Comparison of ENCODE assay signal across 16 mouse cellular contexts in the genomic region with DNA sequence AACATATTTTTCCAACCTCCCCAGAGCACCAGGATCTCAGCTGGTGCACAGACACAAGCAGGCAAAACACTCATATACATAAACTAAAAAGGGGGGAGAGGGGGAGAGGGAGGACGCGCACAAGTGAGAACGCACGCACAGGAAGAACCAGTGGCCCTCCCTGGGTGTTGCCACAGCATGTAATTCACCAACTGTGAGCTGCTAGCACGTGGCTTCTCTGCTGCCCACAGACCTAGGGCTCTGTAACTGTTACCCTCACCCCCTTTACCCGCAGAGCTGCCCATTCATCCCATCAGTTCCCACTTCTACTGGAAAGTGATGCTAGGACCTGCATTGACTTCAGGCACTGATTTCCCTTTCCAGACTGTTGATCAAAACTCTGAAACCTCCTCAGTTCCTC.
"Had no signal": no experiment of that assay in that cellular context is flagged by ENCODE, and none has a peak within 500 bp of the region (broad histone marks: within the 10 kb centered on the region; RNA-seq: fewer than 3 reads in every experiment).

No protein-coding gene starts in this region.

- ATAC-seq: hindbrain, embryonic 16.5 days; inflammation-experienced regulatory T-cells, adult 6 months; intestine, embryonic 15.5 days; intestine, postnatal 0 days; liver, embryonic 12.5 days had no signal

- DNase-seq: gastrocnemius, postnatal 36 days; heart, adult 18-20 months; heart, postnatal 10 days; heart, postnatal 4 days; kidney, adult 18-20 months; kidney, adult 8-10 months; kidney, postnatal 10 days; kidney, postnatal 25 days; kidney, postnatal 4 days; layer of hippocampus, postnatal 36 days; left cerebral cortex, postnatal 4 days had no signal
